Mouse (Mus musculus): ENCODE results near the gene Kcnk13. TPM values are rescaled to one million over a fixed set of nuclear protein-coding genes. Genes with fewer than 3 reads are reported as not detected.

The Kcnk13 gene
- polyA plus RNA-seq, 1 experiment from 2014 or later: 0.37 TPM

GRCm38 (mm10) chr12:100099971-100100706, 135.8 kb downstream of the Kcnk13 start:
- Histone ChIP-seq H3K27me3 (ENCODE audit: control insufficient read depth, insufficient read depth, low read length) (no peaks in the 10 kb centered on the region), H3K27ac (ENCODE audit: low read depth, low read length) (no peak overlapping the region), H3K4me2 (no peak overlapping the region), H3K9ac (ENCODE audit: low read depth, low read length) (no peak overlapping the region), H3K4me3 (ENCODE audit: low read depth, low read length) (no peak overlapping the region), H3K9me3 (replicated peaks; ENCODE audit: control insufficient read depth, low read length) (no peaks in the 10 kb centered on the region), H3K4me1 (ENCODE audit: control insufficient read depth, insufficient read depth, low read length) (no peaks in the 10 kb centered on the region), H3K36me3 (ENCODE audit: control insufficient read depth, insufficient read depth, low read length) (no peaks in the 10 kb centered on the region)
- 39% methylated on average over 3 of the region's 3 CpGs for WGBS (ENCODE audit: insufficient replicate concordance)
- no peak; the same call in 1 of the 2 replicates for ATAC-seq (replicated peaks; ENCODE audit: insufficient number of reproducible peaks, low FRiP score, low TSS enrichment)

GRCm38 (mm10) chr12:100100707-100101030, 136.4 kb downstream of the Kcnk13 start:
- no peaks in the 10 kb centered on the region for H3K36me3 ChIP-seq (ENCODE audit: control insufficient read depth, insufficient read depth, low read length)
- H3K4me3 ChIP-seq (ENCODE audit: low read depth, low read length): no peak overlapping the region
- WGBS (ENCODE audit: insufficient replicate concordance): 60% methylated on average over 3 of the region's 3 CpGs
- ATAC-seq (replicated peaks; ENCODE audit: insufficient number of reproducible peaks, low FRiP score, low TSS enrichment): no peak
- no peaks in the 10 kb centered on the region for H3K27me3 ChIP-seq (ENCODE audit: control insufficient read depth, insufficient read depth, low read length)
- no peak overlapping the region for H3K4me2 ChIP-seq
- no peak overlapping the region for H3K27ac ChIP-seq (ENCODE audit: low read depth, low read length)
- no peaks in the 10 kb centered on the region for H3K4me1 ChIP-seq (ENCODE audit: control insufficient read depth, insufficient read depth, low read length)
- H3K9ac ChIP-seq (ENCODE audit: low read depth, low read length): no peak overlapping the region
- no peaks in the 10 kb centered on the region for H3K9me3 ChIP-seq (replicated peaks; ENCODE audit: control insufficient read depth, low read length)

GRCm38 (mm10) chr12:100101651-100102050, 137.4 kb downstream of the Kcnk13 start:
- H3K27ac ChIP-seq (ENCODE audit: low read depth, low read length): no peak overlapping the region
- WGBS (ENCODE audit: insufficient replicate concordance): 65% methylated on average over 3 of the region's 3 CpGs
- no peak overlapping the region for H3K4me3 ChIP-seq (ENCODE audit: low read depth, low read length)

GRCm38 (mm10) chr12:100104530-100104929, 140.2 kb downstream of the Kcnk13 start:
- 83% methylated on average over 5 of the region's 5 CpGs for WGBS (ENCODE audit: insufficient replicate concordance)
- H3K4me2 ChIP-seq: no peak overlapping the region
- H3K27me3 ChIP-seq (ENCODE audit: control insufficient read depth, insufficient read depth, low read length): no peaks in the 10 kb centered on the region
- H3K4me1 ChIP-seq (ENCODE audit: control insufficient read depth, insufficient read depth, low read length): no peaks in the 10 kb centered on the region
- H3K4me3 ChIP-seq (ENCODE audit: low read depth, low read length): no peak overlapping the region
- no peaks in the 10 kb centered on the region for H3K9me3 ChIP-seq (replicated peaks; ENCODE audit: control insufficient read depth, low read length)
- ATAC-seq (replicated peaks; ENCODE audit: insufficient number of reproducible peaks, low FRiP score, low TSS enrichment): no peak
- no peak overlapping the region for H3K9ac ChIP-seq (ENCODE audit: low read depth, low read length)
- no peaks in the 10 kb centered on the region for H3K36me3 ChIP-seq (ENCODE audit: control insufficient read depth, insufficient read depth, low read length)
- H3K27ac ChIP-seq (ENCODE audit: low read depth, low read length): no peak overlapping the region

More at GRCm38 (mm10) chr12:100101651-100102050, 137.4 kb downstream of the Kcnk13 start:
- H3K36me3 ChIP-seq (ENCODE audit: control insufficient read depth, insufficient read depth, low read length): no peaks in the 10 kb centered on the region
- H3K9me3 ChIP-seq (replicated peaks; ENCODE audit: control insufficient read depth, low read length): no peaks in the 10 kb centered on the region
- no peak overlapping the region for H3K4me2 ChIP-seq
- no peak overlapping the region for H3K9ac ChIP-seq (ENCODE audit: low read depth, low read length)
- H3K27me3 ChIP-seq (ENCODE audit: control insufficient read depth, insufficient read depth, low read length): no peaks in the 10 kb centered on the region
- no peaks in the 10 kb centered on the region for H3K4me1 ChIP-seq (ENCODE audit: control insufficient read depth, insufficient read depth, low read length)
- no peak for ATAC-seq (replicated peaks; ENCODE audit: insufficient number of reproducible peaks, low FRiP score, low TSS enrichment)

- Histone ChIP-seq H3K4me1 (ENCODE audit: control insufficient read depth, insufficient read depth, low read length) (peaks cover 6% of the 10 kb centered on the region), H3K4me3 (ENCODE audit: low read depth, low read length) (no peak overlapping the region), H3K36me3 (ENCODE audit: control insufficient read depth, insufficient read depth, low read length) (no peaks in the 10 kb centered on the region), H3K9me3 (replicated peaks; ENCODE audit: control insufficient read depth, low read length) (no peaks in the 10 kb centered on the region), H3K27me3 (ENCODE audit: control insufficient read depth, insufficient read depth, low read length) (no peaks in the 10 kb centered on the region), H3K4me2 (peak overlapping the region; percentile 36; the same call in 1 of the 2 replicates), H3K27ac (ENCODE audit: low read depth, low read length) (no peak overlapping the region), H3K9ac (ENCODE audit: low read depth, low read length) (no peak overlapping the region)
- 12% methylated on average over 20 of the region's 20 CpGs for WGBS (ENCODE audit: insufficient replicate concordance)
- ATAC-seq (replicated peaks; ENCODE audit: insufficient number of reproducible peaks, low FRiP score, low TSS enrichment): no peak
Measured at GRCm38 (mm10) chr12:100106275-100106895, 142.1 kb downstream of the Kcnk13 start.

- ATAC-seq (replicated peaks; ENCODE audit: insufficient number of reproducible peaks, low FRiP score, low TSS enrichment): no peak
- H3K27ac ChIP-seq (ENCODE audit: low read depth, low read length): no peak overlapping the region
- H3K27me3 ChIP-seq (ENCODE audit: control insufficient read depth, insufficient read depth, low read length): no peaks in the 10 kb centered on the region
- H3K9me3 ChIP-seq (replicated peaks; ENCODE audit: control insufficient read depth, low read length): no peaks in the 10 kb centered on the region
- H3K4me3 ChIP-seq (ENCODE audit: low read depth, low read length): no peak overlapping the region
- no peaks in the 10 kb centered on the region for H3K36me3 ChIP-seq (ENCODE audit: control insufficient read depth, insufficient read depth, low read length)
- H3K9ac ChIP-seq (ENCODE audit: low read depth, low read length): no peak overlapping the region
- 44% methylated on average over 4 of the region's 4 CpGs for WGBS (ENCODE audit: insufficient replicate concordance)
- peaks cover 8% of the 10 kb centered on the region for H3K4me1 ChIP-seq (ENCODE audit: control insufficient read depth, insufficient read depth, low read length)
- H3K4me2 ChIP-seq: no peak overlapping the region
Measured at GRCm38 (mm10) chr12:100107436-100107835, 143.1 kb downstream of the Kcnk13 start.

- Histone ChIP-seq H3K9ac (ENCODE audit: low read depth, low read length) (peak within 1 kb of the TSS; percentile 96), H3K36me3 (ENCODE audit: control insufficient read depth, insufficient read depth, low read length) (peaks cover 9% of the 10 kb centered on the region), H3K27me3 (ENCODE audit: control insufficient read depth, insufficient read depth, low read length) (no peaks in the 10 kb centered on the region), H3K27ac (ENCODE audit: low read depth, low read length) (peak within 1 kb of the TSS; percentile 84), H3K4me2 (peak within 1 kb of the TSS; percentile 68), H3K4me1 (ENCODE audit: control insufficient read depth, insufficient read depth, low read length) (peaks cover 8% of the 10 kb centered on the region), H3K4me3 (ENCODE audit: low read depth, low read length) (peak within 1 kb of the TSS; percentile 91), H3K9me3 (replicated peaks; ENCODE audit: control insufficient read depth, low read length) (no peaks in the 10 kb centered on the region)
- under 1% methylated on average over 58 of the region's 58 CpGs for WGBS (ENCODE audit: insufficient replicate concordance)
- ATAC-seq (replicated peaks; ENCODE audit: insufficient number of reproducible peaks, low FRiP score, low TSS enrichment): peak; percentile 70
Measured at GRCm38 (mm10) chr12:100109986-100110696, 145.8 kb downstream of the Kcnk13 start, which contains the start of gene Psmc1. TSS of gene Psmc1 (plus strand) at chr12:100110154.

Data from heart, embryonic 11.5 days (tissue).